Mouse (Mus musculus): ENCODE results near the gene Cipc. TPM values are rescaled to one million over a fixed set of nuclear protein-coding genes. Genes with fewer than 3 reads are reported as not detected.
A peak's percentile ranks its signal among the peaks of the same experiment; 100 is the strongest.

Cipc gene
- polyA plus RNA-seq, 1 experiment from 2014 or later = 34.8 TPM

GRCm38 (mm10) chr12:86989378-86989777 lies 42.5 kb downstream of the Cipc start:
- TF ChIP-seq CTCF (IDR thresholded peaks at IDR 0.05) = no peak
- in situ Hi-C loops (cut with MboI; ENCODE audit: low pct_unique_long_range_greater_than_20kb) = no loop called here
- no peak for DNase-seq (ENCODE audit: low read depth, low spot score)
- POLR2A ChIA-PET = no interaction called here
- ATAC-seq = no peak
- peaks cover 66% of the 10 kb centered on the region for H3K27me3 ChIP-seq
- CTCF ChIA-PET = interaction anchor here (1.2 kb wide), 1 partner anchor 11 kb away, joined by 3 read pairs; no protein-coding TSS in a partner anchor

- no peak for TF ChIP-seq CTCF (IDR thresholded peaks at IDR 0.05)
- no peak for DNase-seq (ENCODE audit: low read depth, low spot score)
- H3K27me3 ChIP-seq = peaks cover 63% of the 10 kb centered on the region
- peak; percentile 31 for ATAC-seq
- in situ Hi-C loops (cut with MboI; ENCODE audit: low pct_unique_long_range_greater_than_20kb) = no loop called here
- CTCF ChIA-PET = interaction anchor here (1.2 kb wide), 1 partner anchor 12 kb away, joined by 3 read pairs; no protein-coding TSS in a partner anchor
- POLR2A ChIA-PET = no interaction called here
Observed at GRCm38 (mm10) chr12:86989890-86990754, 43.3 kb downstream of the Cipc start, which contains the start of gene Zdhhc22. TSS of gene Zdhhc22 (minus strand) at chr12:86990430.

GRCm38 (mm10) chr12:86990755-86991110 lies 43.9 kb downstream of the Cipc start:
- no peak for ATAC-seq
- peaks cover 60% of the 10 kb centered on the region for H3K27me3 ChIP-seq
- TF ChIP-seq CTCF (IDR thresholded peaks at IDR 0.05) = no peak

GRCm38 (mm10) chr12:86994166-86994565 lies 47.3 kb downstream of the Cipc start:
- in situ Hi-C loops (cut with MboI; ENCODE audit: low pct_unique_long_range_greater_than_20kb) = no loop called here
- DNase-seq (ENCODE audit: low read depth, low spot score) (no peak), ATAC-seq (no peak)
- POLR2A ChIA-PET = no interaction called here
- CTCF ChIA-PET = no interaction called here
- TF ChIP-seq CTCF (IDR thresholded peaks at IDR 0.05) = no peak
- H3K27me3 ChIP-seq = peaks cover 52% of the 10 kb centered on the region

More at GRCm38 (mm10) chr12:86990755-86991110, 43.9 kb downstream of the Cipc start:
- ChIA-PET CTCF (no interaction called here), POLR2A (no interaction called here)
- in situ Hi-C loops (cut with MboI; ENCODE audit: low pct_unique_long_range_greater_than_20kb) = no loop called here
- no peak for DNase-seq (ENCODE audit: low read depth, low spot score)

GRCm38 (mm10) chr12:86994776-86995175 lies 47.9 kb downstream of the Cipc start:
- POLR2A ChIA-PET = no interaction called here
- in situ Hi-C loops (cut with MboI; ENCODE audit: low pct_unique_long_range_greater_than_20kb) = no loop called here

GRCm38 (mm10) chr12:86995931-86996330 lies 49.1 kb downstream of the Cipc start:
- ChIA-PET POLR2A (no interaction called here), CTCF (no interaction called here)
- no peak for DNase-seq (ENCODE audit: low read depth, low spot score)
- no peak for TF ChIP-seq CTCF (IDR thresholded peaks at IDR 0.05)
- no peak for ATAC-seq
- H3K27me3 ChIP-seq = peaks cover 39% of the 10 kb centered on the region
- in situ Hi-C loops (cut with MboI; ENCODE audit: low pct_unique_long_range_greater_than_20kb) = no loop called here

More at GRCm38 (mm10) chr12:86994776-86995175, 47.9 kb downstream of the Cipc start:
- CTCF ChIA-PET = no interaction called here
- ATAC-seq = no peak
- TF ChIP-seq CTCF (IDR thresholded peaks at IDR 0.05) = no peak
- peaks cover 46% of the 10 kb centered on the region for H3K27me3 ChIP-seq
- no peak for DNase-seq (ENCODE audit: low read depth, low spot score)

- in situ Hi-C loops (cut with MboI; ENCODE audit: low pct_unique_long_range_greater_than_20kb) = no loop called here
- peak; percentile 48 for TF ChIP-seq CTCF (IDR thresholded peaks at IDR 0.05)
- ChIA-PET POLR2A (no interaction called here), CTCF (interaction anchor here (1.4 kb wide), 2 partner anchors 25 to 230 kb away, joined by 4 read pairs; no protein-coding TSS in a partner anchor)
- DNase-seq (ENCODE audit: low read depth, low spot score) (no peak), ATAC-seq (no peak)
- H3K27me3 ChIP-seq = peaks cover 29% of the 10 kb centered on the region
Observed at GRCm38 (mm10) chr12:86998699-86999098, 51.9 kb downstream of the Cipc start.

- TF ChIP-seq CTCF (IDR thresholded peaks at IDR 0.05) = peak; percentile 55
- ChIA-PET POLR2A (no interaction called here), CTCF (interaction anchor here (1.4 kb wide), 2 partner anchors 26 to 231 kb away, joined by 4 read pairs; no protein-coding TSS in a partner anchor)
- H3K27me3 ChIP-seq = peaks cover 24% of the 10 kb centered on the region
- ATAC-seq = no peak
- in situ Hi-C loops (cut with MboI; ENCODE audit: low pct_unique_long_range_greater_than_20kb) = no loop called here
- no peak for DNase-seq (ENCODE audit: low read depth, low spot score)
Observed at GRCm38 (mm10) chr12:86999283-86999820, 52.5 kb downstream of the Cipc start.

GRCm38 (mm10) chr12:87000151-87000839 lies 53.5 kb downstream of the Cipc start:
- in situ Hi-C loops (cut with MboI; ENCODE audit: low pct_unique_long_range_greater_than_20kb) = no loop called here
- ATAC-seq = no peak
- TF ChIP-seq CTCF (IDR thresholded peaks at IDR 0.05) = no peak
- POLR2A ChIA-PET = no interaction called here
- CTCF ChIA-PET = interaction anchor here (3.5 kb wide), 1 partner anchor 53 kb away, joined by 10 read pairs; no protein-coding TSS in a partner anchor
- peaks cover 29% of the 10 kb centered on the region for H3K27me3 ChIP-seq
- no peak for DNase-seq (ENCODE audit: low read depth, low spot score)

- in situ Hi-C loops (cut with MboI; ENCODE audit: low pct_unique_long_range_greater_than_20kb) = no loop called here
- ATAC-seq (no peak), DNase-seq (ENCODE audit: low read depth, low spot score) (no peak)
- no peak for TF ChIP-seq CTCF (IDR thresholded peaks at IDR 0.05)
- CTCF ChIA-PET = interaction anchor here (3.5 kb wide), 1 partner anchor 53 kb away, joined by 10 read pairs; no protein-coding TSS in a partner anchor
- H3K27me3 ChIP-seq = peaks cover 33% of the 10 kb centered on the region
- POLR2A ChIA-PET = no interaction called here
Observed at GRCm38 (mm10) chr12:87000840-87001176, 54.0 kb downstream of the Cipc start.

Data from Patski (cell line).